Mouse (Mus musculus) testis, postnatal 14 days (tissue): ENCODE data around the gene Rerg.
A peak's percentile ranks its signal among the peaks of the same experiment; 100 is the strongest.

Experiments
- DNase-seq: peaks from one replicate; pipeline ENCODE4 v3.0.0; 2021; ENCODE audit warnings: low spot score

Rerg gene

DNA sequence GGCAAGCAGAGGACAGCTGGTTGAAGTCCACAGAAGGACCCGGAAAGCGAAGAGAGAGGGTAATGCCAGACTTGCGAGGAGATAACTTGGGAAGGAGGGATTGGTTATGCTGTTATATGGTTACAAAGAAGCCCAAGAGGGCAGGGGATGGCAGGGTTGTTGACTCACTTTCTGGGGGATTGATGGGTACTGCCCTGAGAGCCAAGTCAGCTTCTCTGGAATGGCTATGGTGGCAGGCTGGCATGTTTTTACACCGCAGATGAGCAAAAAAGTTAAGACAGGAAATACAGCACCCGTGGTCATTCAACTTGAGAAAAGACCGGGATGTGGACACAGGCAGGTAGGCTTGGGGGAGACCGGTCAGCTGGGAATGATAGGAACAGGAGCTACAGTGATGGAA lies 7.8 kb downstream of the Rerg start:
- no peak for DNase-seq

DNA sequence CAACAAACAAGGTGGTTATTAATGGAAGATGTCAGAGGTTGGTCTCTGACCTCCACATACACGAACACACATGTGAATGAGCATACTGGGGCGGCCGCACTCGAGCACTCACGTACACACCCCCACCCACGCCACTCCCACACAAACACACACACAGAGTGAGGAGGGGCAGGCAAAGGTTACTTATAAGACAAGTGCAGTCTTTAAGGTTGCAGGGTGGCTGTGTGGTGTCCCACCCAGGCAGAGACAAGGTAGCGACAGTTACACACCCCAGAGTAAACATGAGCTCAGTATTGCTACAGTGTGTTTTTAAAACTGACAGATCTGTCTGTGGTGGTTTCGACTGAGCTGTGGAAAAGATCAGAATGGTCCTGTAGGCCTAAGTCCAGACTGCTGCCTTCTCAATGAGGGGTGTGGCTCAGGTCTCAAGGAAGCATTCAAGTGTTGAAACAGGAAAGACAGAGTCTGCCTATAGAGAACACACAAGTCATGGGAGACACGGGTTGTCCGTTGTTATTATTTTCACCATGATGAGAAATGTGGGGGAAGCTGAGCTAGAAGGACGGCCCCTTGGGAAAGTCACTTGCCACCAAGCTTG lies 8.7 kb downstream of the Rerg start:
- DNase-seq: no peak

DNA sequence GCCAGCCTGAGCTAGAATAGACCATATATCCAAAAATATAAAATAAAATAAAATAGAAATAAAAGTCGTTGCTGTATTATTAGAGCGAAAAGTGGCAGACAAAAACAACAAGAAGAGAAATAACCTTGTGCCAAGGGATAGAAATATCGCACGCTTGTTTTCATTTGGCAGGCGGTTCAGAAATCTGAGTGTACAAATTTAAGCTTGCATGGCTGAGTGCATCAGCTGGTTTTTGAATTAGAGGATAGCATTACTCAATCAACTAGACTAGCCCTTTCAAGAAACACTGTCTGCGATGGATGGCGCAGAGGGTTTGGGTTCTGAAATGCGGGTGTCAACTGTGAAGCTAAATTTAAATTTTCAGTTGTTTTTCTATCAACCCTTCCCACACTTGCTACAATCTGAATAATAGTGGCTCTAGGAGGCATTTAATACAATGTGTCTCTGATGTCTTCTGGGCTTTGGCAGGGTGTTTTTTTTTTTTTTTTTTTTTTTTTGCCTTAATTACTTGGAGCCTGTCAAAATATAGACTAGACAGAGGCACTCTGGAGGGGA lies 10.8 kb downstream of the Rerg start:
- no peak for DNase-seq

DNA sequence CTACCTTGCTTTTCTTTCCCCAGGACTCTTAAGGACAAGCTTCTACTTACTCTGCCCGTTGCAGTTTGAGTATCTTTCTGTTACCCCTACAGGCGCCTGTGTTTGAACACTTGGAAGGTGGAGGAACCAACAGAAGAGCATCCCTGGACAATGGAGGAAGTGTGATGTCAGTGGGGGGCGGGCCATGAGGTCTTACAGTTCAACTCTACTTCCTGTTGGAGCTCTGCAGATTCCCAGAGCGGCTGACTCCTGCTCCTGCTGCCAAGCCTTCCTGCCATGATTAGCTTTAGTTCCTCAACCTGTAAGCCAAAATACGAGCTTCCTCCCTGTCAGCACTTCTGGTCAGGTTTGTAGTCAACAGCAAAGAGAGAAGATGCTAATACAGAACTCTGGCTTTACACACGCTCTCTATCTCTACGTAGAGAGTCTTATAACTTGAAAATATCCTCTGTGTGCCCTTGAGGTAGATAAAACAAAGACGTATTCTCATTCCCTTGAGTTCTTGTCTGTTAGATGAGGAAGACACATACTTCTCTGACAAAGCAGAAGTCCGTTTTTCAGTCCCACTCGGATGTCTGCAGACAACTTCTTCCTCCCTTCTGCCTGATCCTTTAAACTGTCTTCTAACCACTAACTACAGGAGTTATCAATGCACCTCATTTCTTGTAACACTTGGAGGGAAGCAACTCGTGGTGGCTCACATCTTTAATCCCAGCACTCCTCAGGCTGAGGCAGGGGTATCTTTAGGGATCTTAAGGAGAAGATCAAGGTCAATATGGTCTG lies 13.7 kb downstream of the Rerg start:
- DNase-seq: no peak

DNA sequence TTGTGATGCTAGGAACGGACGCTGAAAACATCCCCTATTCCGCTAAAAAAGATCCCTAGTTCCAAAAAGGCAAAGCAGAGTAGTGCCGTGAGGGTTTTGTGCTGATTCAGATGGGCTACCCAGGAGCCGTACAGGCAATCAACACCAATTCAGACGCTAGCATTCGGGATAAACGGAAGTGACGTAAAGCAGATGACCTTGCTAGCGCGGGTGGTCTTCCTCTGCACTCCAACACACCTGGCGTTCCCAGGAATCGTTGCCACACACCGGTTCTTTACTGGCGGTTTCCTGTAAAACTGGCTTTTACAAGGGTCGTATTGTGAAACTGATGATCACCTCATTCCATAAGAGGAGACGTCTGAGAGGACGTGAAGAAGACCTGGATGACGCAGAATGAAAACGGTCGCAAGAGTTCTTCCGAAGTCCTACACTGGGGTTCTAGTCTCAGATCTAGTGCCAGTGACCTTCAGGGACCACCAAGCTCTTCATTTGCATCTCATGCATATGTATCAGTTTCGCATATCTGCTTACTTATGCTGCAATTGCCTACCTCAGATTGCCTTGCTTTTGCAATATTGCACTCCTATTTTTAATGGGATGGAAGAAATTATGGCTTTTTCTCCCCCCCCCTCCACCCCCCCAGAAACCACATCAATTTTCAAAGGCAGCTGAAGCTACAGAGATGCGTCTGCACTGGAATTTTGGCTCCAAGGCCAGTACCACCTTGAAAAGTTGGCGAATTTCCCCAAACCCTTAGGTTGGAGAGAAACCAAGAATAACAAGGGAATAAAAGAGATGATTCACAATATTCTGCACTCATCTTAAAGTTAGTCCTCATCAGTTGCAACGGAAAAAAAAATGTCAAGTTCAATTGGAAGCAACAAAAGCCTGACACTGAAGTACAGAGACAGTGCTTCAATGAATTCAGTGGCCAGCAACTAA lies 14.8 kb downstream of the Rerg start:
- no peak for DNase-seq

DNA sequence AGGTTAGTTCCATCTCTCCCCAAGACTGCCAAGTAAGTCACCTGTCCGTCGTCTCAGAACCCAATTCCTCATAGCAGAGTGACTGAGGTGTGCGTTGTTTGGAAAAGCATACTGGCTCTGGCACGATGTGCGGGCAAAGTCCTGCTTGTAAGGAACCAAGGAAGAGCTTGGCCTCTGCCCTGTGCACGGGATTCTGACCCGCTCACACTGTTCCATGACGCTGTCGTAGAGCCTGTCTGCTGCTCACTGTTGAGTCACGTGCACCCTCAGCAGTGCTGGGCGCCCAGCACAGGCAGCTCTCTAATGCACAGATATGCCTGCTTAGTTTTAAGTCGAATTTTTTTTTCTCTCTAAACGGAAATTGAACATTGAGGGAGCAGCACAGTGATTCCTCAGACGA lies 17.3 kb downstream of the Rerg start:
- no peak for DNase-seq

DNA sequence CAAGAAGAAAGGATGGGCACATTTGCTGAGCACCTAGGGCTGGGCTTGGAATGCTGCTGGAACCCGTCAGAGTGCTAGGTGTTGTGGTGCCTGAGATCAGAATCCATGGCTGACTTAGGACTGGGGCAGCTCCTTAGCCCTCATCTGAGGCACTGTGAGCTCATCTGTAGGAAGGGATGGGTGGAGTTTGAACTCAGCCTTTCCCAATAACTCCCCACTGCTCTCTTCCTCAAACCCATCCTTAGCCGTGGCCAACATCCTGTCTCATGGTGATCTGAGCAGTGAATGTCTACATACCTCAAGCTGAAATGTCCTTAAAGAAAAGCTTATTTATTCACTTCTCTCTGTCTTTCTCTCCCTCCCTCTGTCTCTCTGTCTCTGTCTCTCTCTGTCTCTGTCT lies 19.3 kb downstream of the Rerg start:
- no peak for DNase-seq

DNA sequence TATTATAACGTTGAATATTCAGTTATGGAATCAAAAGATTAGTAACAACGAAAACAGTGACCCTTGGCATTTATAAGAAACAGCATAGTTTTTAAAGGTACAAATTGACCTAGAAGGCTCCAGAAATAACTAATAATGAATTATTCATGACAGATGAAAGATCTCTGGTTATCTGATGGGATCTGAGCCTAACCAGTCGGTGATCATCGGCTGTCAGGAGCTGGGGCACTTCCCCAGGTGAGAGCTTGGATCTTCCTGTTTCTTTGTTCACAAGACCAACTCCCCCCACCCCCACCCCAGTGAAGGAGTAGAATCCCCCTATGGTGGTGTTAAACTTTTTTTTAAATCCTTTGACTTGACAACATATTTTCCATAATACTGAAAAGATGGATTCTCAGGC lies 20.5 kb downstream of the Rerg start:
- no peak for DNase-seq

DNA sequence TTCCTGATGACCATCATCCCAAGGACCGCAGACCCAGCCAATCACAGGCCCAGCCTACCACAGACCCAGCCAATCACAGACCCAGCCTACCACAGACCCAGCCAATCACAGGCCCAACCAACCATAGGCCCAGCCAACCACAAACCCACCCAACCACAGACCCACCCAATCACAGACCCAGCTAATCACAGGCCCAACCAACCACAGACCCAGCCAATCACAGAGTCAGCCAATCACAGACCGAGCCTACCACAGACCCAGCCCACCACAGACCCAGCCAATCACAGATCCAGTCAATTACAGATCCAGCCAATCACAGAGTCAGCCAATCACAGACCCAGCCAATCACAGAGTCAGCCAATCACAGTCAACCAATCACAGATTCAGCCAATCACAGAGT lies 23.4 kb downstream of the Rerg start:
- peak; percentile 46 for DNase-seq

DNA sequence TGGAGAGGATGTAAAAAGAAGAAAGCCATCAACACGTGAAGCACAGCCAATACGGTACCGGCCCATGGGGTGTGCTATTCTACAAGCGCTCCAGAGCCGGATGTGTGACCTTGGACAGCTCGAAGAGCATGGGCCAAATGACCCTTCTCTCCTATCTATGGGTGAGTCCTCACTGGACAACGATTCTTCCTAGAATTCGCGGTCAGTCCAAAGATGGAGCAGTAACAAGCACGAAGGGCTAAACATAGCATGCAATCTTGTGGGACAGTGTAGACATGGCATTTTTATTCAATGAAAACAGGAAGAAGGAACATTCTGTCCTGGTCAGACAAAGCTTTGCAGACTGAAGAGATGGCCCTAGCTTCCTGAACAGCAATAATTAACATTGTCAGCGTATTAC lies 24.7 kb downstream of the Rerg start:
- peak; percentile 49 for DNase-seq

DNA sequence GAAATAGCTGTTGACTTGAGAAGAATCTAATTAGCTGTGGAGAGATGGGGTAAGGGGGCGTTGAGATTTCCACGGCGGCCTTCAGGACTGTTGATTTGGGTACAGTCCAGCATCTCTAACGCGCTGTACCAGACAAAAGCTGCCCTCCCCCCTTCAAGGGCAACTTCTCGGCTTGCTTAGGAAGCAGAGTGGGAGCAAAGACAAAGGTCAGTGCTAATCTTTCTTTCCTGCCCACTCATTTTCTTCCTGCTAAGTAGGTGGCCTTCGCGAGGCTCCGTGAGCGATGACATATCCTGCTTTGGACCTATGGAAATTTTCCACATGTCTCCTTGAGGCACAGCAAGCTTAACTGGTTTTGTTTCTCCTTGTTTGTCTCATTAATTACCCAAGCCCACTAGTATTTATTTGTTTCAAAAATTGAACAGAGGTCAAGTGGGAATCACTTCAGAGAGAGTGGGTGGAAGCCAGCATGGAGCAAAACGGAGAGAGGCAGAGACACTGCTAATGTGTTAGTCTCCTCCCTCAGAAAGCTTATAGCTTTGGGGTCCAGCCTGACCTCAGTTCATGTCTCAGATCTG lies 25.2 kb downstream of the Rerg start:
- DNase-seq: peak; percentile 75

DNA sequence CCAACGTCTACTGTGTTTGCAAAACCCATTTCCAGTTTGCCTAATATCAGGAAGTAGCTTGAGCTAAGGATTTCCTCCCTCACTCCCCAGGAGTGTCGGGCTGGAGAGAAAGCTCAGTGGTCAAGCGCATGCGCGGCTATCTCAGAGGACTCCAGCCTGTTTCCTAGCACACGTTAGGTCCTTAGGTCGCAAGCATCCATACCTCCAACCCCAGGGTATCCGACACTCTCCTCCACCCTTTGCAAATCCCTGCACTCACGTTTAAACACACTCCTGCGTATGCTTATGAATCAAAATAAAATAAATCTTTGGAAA lies 25.8 kb downstream of the Rerg start:
- no peak for DNase-seq

DNA sequence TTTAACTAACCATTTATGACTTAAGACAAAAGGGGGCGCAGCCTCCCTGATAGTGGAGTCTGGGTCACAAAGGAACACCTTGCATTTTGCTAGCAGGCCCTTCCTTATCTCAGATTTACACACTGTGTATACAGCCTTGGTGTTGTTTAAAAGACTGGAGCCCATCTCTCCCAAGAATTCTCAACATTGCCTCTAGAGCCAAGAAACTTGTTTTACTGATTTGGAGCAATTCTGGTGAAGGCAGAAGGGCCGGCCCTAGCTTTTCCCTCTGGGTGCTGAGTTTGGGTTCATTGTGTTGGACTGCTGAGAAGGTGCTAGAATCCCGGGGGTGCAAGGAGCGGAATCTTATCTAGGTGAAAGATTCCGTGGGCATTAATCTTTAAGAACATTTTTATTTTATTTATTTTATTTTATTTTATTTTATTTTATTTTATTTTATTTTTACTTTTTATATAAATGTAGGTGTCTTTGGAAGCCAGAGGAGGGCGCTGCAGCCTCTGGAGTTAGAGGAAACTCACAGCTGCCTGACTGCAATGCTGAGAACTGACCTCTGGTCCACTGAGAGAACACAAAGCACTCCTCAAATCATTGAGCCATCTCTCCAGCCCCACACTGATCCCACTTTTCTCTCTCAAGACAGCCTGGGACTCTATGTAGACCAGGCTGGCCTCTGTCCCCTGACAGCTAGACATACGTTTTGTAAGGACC lies 26.3 kb downstream of the Rerg start:
- DNase-seq: no peak

DNA sequence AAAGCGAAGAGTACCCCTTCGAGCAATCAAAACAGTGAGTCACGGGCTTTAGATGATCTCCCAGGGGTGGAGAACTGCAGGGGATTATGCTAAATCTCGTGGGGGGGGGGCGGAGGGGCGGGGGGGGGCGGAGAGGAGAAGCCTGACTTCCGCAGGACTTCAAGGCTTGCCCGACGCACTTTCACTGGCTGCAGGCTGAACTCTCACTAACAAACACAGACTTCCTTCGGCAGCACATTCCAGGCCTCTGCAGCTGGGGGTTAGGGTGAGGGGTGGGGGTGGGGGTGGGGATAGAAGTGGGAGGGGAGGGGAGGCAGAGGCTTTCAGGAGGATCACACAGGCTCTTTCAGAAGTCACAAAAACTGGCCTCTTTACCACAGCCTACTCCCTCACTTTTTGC lies 27.5 kb downstream of the Rerg start:
- no peak for DNase-seq

DNA sequence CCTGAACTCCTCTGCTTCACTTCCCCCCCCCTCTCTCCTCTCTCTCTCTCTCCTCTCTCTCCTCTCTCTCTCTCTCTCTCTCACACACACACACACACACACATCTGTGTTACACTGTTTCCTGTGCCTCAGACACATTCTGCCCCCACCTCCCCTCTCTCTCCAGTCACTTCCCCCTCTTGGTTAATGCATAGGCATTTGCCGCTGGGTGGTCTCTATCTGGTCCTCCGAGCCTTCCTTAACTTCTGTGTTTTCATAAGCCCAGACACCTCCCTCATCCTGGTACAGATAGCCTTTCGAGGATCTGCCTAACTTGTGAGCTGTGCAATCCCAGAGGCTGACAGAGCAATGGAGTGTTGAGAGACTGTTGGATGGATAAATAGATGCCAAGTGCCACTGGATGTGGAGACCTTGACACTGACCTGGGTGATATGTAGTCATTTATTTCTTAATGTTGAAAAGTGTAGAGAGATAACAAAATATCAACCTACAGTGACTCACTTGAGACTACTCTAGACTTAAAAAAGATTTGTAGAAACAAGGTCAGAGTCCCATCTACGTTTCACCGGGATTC lies 29.0 kb downstream of the Rerg start:
- DNase-seq: no peak

DNA sequence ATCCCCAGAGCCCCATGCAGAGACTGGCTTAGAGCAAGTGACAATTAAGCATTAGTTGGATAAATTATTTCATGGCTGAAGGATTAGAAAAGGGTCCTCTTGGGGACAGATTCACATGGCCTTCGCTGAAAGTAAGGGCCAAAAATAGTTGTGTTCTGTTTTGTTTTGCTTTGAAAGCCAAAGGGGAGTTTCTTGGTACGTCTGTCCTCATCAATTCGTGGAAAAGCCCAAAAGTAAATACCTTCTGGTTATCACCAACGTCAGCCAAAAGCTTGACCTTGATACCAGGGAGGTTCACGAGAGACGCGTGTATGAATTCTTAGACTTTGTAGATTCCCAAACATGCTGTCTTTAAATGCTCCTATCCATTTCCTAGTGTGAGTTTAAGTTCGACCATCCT lies 31.5 kb downstream of the Rerg start:
- no peak for DNase-seq

DNA sequence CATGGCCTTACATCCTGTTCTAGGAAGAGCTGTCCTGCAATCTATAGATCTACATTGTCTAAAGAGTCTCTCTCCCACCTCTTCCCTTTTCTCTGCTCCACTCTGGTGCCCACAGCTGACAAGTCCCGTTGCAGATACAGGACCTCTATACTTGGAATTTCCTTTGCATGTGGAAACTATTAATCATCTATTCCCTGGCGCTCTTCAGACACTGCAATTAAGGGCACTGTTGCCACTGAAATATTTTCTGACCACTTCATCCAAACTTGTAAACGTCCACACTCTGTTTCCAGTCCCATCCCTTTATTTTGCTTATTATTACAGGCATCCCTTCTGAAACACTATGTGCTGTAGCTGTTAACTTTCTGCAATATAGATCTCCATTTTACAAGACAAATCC lies 31.9 kb downstream of the Rerg start:
- DNase-seq: no peak

DNA sequence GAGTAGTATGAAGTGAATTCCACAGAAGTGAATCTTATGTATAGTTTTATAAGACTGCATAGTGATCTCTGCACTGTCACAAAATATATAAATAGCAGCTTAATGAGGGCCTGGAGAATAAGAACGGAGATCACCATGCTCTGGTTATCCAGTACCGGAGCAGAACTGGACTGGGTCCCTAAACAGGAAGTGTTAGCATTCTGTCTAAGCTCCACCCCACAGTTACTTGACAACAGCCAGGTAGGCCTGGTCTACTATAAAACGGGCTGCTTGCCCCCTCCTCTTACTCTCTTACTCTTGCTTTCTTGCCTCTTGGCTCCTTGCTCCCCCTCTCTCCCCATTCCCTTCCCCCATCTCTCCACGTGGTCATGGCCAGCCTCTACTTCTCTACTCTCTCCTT lies 33.9 kb downstream of the Rerg start:
- no peak for DNase-seq

DNA sequence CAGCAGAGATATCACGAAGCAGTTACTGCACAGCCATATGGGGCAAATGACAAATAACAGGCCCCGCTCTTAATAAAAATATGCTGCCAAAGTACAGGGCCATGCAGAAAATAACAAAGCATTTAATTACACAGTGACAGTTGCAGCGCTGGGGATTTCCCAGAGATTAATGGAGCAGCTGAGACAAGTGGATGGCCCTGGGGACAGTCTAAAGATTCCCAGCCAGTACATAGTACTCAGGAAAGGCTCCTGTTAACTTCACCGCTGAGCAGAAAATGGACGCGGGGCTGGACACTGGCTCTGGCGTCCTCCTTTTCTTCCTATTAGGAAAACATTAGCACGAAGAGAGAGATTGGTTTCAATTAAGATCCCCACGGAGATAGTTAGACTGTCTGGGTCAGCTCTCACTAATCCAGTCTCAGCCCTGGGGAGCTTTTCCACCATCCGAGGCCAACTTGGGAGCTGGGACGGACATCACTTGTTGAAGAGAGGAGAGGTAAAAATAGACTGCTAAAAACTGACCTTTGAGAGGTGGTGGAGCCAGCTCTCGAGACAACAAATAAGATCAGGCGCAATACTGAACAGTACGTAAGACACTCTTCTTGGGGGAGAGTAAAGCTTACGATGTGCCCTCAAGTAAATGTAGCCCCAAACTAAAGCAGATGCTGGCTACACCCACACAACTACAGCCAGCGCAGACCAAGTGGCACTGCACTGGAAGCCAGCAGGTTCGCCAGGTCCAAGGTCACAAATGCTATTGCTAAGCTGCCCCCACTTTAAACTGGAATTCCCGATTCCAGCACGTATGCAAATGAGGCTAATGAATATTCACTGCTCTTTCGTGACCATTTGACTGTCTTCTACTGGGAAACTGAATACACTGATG lies 34.5 kb downstream of the Rerg start:
- no peak for DNase-seq

DNA sequence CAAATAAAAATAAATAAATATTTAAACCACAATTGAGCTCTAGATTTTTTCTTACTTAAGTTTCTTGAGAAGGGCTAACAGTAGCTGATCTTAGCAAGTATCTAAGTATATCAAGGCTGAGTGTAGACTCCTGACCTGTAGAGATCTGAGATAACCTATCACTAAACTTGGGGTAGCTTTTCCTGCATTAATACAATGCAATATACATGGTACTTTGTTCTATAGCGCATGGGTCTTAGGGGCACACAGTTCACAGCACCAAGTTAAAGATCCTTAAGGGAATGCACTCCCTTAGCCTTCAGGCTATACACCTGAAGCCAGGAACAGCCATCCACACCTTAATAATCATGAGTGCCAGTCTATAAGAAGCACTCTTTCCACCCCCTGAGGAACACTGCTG lies 38.5 kb downstream of the Rerg start:
- no peak for DNase-seq
